Mouse (Mus musculus): ENCODE measurements at regions not wholly inside any gene's neighbourhood (a gene's known extent, or its start where the extent isn't known, plus 50 kb on each side); places are given as distances from the start of the nearest gene placed in this dataset.

DNA sequence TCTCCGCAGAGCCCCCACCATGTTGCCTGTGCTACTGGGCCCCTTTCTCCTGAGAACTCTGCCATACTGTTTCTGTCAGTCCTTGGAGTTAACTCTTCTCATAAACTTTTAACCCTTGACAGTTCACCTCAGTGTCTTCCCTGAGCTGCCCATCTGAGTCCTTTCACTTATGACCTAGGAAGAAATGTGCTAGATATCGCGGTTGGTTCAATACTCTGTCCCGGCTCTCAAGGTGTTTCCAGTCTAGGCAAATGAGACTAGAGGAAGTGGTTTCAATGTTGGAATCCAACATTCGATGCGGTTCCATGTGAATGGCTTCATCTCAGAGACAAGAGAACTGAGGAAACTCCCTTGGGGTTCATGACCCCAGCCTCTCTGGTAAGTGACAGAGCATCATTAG, 176.1 kb downstream of the Clic5 start:
- ATAC-seq (ENCODE audit: low read depth), result no peak
- Histone ChIP-seq H3K9ac (ENCODE audit: low read depth, low read length) (no peak overlapping the region), H3K36me3 (ENCODE audit: control insufficient read depth, insufficient read depth) (no peaks in the 10 kb centered on the region), H3K4me2 (ENCODE audit: low read depth, low read length) (no peak overlapping the region), H3K27me3 (ENCODE audit: control insufficient read depth, insufficient read depth, low read depth, low read length) (no peaks in the 10 kb centered on the region), H3K9me3 (replicated peaks; ENCODE audit: control insufficient read depth, low read length) (no peaks in the 10 kb centered on the region), H3K4me1 (ENCODE audit: control insufficient read depth, low read depth, low read length) (no peaks in the 10 kb centered on the region), H3K4me3 (ENCODE audit: low read depth, low read length) (no peak overlapping the region), H3K27ac (ENCODE audit: low read length) (no peak overlapping the region)
- 75% methylated on average over 6 of the region's 6 CpGs for WGBS (ENCODE audit: insufficient replicate concordance)

DNA sequence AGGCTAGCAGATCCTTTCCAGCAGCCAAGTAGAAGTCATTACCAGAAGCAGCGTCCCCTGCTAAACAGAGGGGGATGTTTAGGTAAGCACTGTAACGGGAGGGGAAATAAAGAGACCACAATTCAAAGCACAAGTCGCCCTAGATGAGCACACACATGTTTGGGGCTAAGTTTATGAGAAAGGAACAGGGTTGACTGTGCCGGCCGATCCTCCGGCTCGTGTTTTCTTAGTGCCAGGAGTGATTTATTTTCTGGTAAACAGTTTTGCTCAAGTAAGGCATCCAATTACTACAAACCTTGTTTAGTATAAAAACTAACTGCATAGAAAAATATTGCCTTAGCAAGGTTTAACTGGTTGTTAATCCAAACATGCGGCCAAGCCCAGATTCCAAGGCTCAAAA, 178.1 kb downstream of the Clic5 start:
- Histone ChIP-seq H3K36me3 (ENCODE audit: control insufficient read depth, insufficient read depth) (no peaks in the 10 kb centered on the region), H3K4me1 (ENCODE audit: control insufficient read depth, low read depth, low read length) (no peaks in the 10 kb centered on the region), H3K4me2 (ENCODE audit: low read depth, low read length) (no peak overlapping the region), H3K27ac (ENCODE audit: low read length) (no peak overlapping the region), H3K27me3 (ENCODE audit: control insufficient read depth, insufficient read depth, low read depth, low read length) (no peaks in the 10 kb centered on the region), H3K9ac (ENCODE audit: low read depth, low read length) (no peak overlapping the region), H3K9me3 (replicated peaks; ENCODE audit: control insufficient read depth, low read length) (no peaks in the 10 kb centered on the region), H3K4me3 (ENCODE audit: low read depth, low read length) (no peak overlapping the region)
- no peak for ATAC-seq (ENCODE audit: low read depth)
- WGBS (ENCODE audit: insufficient replicate concordance), result 56% methylated on average over 8 of the region's 8 CpGs

DNA sequence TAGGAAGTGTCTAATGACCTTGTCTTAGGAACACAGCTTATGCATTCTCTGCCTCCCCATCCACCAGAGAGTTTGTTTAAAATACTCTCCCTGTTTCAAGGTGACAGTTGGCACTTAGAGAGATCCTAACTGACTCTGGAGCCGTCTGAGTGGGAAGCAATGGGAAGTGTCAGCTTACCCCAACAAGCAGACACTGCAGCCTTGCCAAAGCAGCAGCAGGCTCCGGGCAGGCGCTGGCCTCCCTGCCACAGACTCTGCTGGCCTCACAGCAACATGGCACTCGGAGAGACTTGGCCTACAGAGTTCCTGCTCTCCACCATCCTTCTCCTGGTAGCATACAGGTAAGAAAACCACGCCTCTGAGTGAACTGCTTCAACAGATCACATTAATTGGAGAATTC, 179.2 kb downstream of the Clic5 start:
- Histone ChIP-seq H3K4me2 (ENCODE audit: low read depth, low read length) (no peak overlapping the region), H3K4me1 (ENCODE audit: control insufficient read depth, low read depth, low read length) (no peaks in the 10 kb centered on the region), H3K36me3 (ENCODE audit: control insufficient read depth, insufficient read depth) (no peaks in the 10 kb centered on the region), H3K27me3 (ENCODE audit: control insufficient read depth, insufficient read depth, low read depth, low read length) (no peaks in the 10 kb centered on the region), H3K27ac (ENCODE audit: low read length) (no peak overlapping the region), H3K9me3 (replicated peaks; ENCODE audit: control insufficient read depth, low read length) (no peaks in the 10 kb centered on the region), H3K9ac (ENCODE audit: low read depth, low read length) (no peak overlapping the region), H3K4me3 (ENCODE audit: low read depth, low read length) (no peak overlapping the region)
- no peak for ATAC-seq (ENCODE audit: low read depth)
- 35% methylated on average over 5 of the region's 5 CpGs for WGBS (ENCODE audit: insufficient replicate concordance)

DNA sequence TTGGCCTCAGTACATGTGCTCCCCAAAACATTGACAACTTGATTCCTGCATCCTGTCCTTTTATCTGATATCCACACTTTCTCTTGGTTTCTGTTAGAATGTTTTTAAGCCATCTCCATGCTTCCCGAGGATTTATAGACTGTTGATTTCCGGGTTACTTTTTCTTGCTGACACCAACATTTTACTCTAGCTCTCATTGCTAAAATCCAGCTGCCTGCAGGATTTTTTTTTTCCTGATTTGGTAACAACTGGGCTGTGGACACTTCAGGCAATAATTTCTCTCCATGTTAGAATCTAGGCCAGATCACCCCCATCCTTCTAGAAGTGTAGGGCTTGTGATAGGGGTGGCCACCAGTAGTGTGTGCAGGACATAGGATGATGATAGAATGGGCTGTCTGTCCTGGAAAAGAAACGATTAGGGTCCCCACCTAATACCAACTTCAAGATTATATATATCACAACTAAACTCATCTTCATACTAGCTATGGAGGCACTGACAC, 182.6 kb downstream of the Clic5 start:
- ATAC-seq (ENCODE audit: low read depth), result no peak
- Histone ChIP-seq H3K4me3 (ENCODE audit: low read depth, low read length) (no peak overlapping the region), H3K9me3 (replicated peaks; ENCODE audit: control insufficient read depth, low read length) (no peaks in the 10 kb centered on the region), H3K27me3 (ENCODE audit: control insufficient read depth, insufficient read depth, low read depth, low read length) (no peaks in the 10 kb centered on the region), H3K27ac (ENCODE audit: low read length) (no peak overlapping the region), H3K4me2 (ENCODE audit: low read depth, low read length) (no peak overlapping the region), H3K4me1 (ENCODE audit: control insufficient read depth, low read depth, low read length) (no peaks in the 10 kb centered on the region), H3K9ac (ENCODE audit: low read depth, low read length) (no peak overlapping the region), H3K36me3 (ENCODE audit: control insufficient read depth, insufficient read depth) (no peaks in the 10 kb centered on the region)
- 59% methylated on average over 3 of the region's 3 CpGs for WGBS (ENCODE audit: insufficient replicate concordance)

DNA sequence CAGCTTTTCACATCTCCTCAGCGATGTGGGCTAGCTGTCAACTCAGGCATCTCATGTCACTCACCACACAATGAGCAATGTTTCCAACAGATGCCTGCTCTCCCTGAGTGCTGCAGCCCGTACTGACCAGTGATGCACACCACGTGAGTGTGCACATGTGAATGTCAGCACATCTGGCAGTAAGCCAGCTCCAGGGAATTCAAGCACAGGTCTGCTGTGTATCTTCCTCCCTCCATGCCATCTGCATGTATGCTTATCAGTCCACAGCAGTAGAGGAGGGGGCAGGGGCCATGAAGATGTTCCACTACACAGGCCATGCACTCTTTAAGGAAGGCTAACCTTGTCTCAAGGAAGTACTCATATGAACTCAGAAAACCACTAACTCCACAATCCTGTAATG, 183.2 kb downstream of the Clic5 start:
- no peak for ATAC-seq (ENCODE audit: low read depth)
- Histone ChIP-seq H3K27me3 (ENCODE audit: control insufficient read depth, insufficient read depth, low read depth, low read length) (no peaks in the 10 kb centered on the region), H3K4me2 (ENCODE audit: low read depth, low read length) (no peak overlapping the region), H3K27ac (ENCODE audit: low read length) (no peak overlapping the region), H3K9me3 (replicated peaks; ENCODE audit: control insufficient read depth, low read length) (no peaks in the 10 kb centered on the region), H3K4me1 (ENCODE audit: control insufficient read depth, low read depth, low read length) (no peaks in the 10 kb centered on the region), H3K4me3 (ENCODE audit: low read depth, low read length) (no peak overlapping the region), H3K9ac (ENCODE audit: low read depth, low read length) (no peak overlapping the region), H3K36me3 (ENCODE audit: control insufficient read depth, insufficient read depth) (no peaks in the 10 kb centered on the region)
- 34% methylated on average over 3 of the region's 3 CpGs for WGBS (ENCODE audit: insufficient replicate concordance)

DNA sequence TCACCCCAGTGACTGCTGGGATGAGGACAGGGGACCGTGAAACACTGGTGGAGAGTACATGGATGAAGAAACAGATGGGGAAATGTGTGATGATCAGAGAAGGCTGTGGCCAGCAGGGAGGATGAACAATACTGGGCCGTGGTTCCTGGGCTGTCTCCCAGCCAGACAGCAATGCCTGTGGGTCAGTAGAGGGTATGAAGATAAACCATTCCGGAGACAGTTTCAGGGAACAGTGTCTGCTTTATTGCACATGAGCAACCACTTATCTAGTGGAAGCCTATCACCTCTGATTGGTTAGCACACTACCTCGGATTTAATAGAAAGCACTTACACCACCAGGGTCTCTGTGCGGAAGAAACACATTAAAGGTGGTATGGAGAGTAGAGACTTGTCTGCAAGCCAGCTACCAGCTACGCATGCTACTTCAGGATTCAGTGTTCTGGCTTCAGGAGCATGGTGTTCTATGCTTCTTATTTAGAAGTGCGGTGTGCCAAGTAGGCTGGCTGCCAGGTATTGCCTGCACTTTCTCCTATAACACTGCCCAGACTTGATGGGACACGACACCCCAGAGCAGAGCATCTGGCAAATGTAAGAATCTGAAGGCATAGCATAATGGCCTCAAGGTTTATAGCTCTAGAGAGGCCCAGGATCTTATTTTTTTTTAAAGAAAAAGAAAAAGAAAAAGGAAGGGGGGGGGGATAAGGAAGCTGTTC, 185.5 kb downstream of the Clic5 start:
- Histone ChIP-seq H3K4me1 (ENCODE audit: control insufficient read depth, low read depth, low read length) (no peaks in the 10 kb centered on the region), H3K27ac (ENCODE audit: low read length) (no peak overlapping the region), H3K27me3 (ENCODE audit: control insufficient read depth, insufficient read depth, low read depth, low read length) (no peaks in the 10 kb centered on the region), H3K36me3 (ENCODE audit: control insufficient read depth, insufficient read depth) (no peaks in the 10 kb centered on the region), H3K9me3 (replicated peaks; ENCODE audit: control insufficient read depth, low read length) (no peaks in the 10 kb centered on the region), H3K9ac (ENCODE audit: low read depth, low read length) (no peak overlapping the region), H3K4me3 (ENCODE audit: low read depth, low read length) (no peak overlapping the region), H3K4me2 (ENCODE audit: low read depth, low read length) (no peak overlapping the region)
- WGBS (ENCODE audit: insufficient replicate concordance), result 69% methylated on average over 8 of the region's 8 CpGs
- ATAC-seq (ENCODE audit: low read depth), result no peak

DNA sequence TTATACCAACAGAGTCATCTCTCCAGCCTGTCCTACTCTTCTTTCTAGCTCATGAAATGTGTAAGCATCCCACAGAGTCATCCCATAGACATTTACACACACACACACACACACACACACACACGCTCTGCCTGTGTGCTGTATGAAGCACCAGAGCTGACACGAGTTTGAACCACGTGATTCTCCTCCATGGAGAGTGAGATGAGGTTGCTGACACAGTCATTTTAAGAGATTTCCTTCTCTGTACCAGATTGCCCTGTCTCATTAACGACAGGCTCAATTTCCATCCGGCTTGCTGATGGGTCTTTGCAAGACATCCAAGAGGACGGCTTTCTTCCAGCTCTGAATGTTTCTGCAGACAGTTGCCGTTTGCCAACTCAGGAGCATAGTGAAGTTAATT, 190.0 kb downstream of the Clic5 start:
- no peak for ATAC-seq (ENCODE audit: low read depth)
- Histone ChIP-seq H3K9me3 (replicated peaks; ENCODE audit: control insufficient read depth, low read length) (no peaks in the 10 kb centered on the region), H3K27ac (ENCODE audit: low read length) (no peak overlapping the region), H3K36me3 (ENCODE audit: control insufficient read depth, insufficient read depth) (no peaks in the 10 kb centered on the region), H3K4me3 (ENCODE audit: low read depth, low read length) (no peak overlapping the region), H3K4me2 (ENCODE audit: low read depth, low read length) (no peak overlapping the region), H3K27me3 (ENCODE audit: control insufficient read depth, insufficient read depth, low read depth, low read length) (no peaks in the 10 kb centered on the region), H3K9ac (ENCODE audit: low read depth, low read length) (no peak overlapping the region), H3K4me1 (ENCODE audit: control insufficient read depth, low read depth, low read length) (no peaks in the 10 kb centered on the region)
- WGBS (ENCODE audit: insufficient replicate concordance), result 58% methylated on average over 7 of the region's 7 CpGs

DNA sequence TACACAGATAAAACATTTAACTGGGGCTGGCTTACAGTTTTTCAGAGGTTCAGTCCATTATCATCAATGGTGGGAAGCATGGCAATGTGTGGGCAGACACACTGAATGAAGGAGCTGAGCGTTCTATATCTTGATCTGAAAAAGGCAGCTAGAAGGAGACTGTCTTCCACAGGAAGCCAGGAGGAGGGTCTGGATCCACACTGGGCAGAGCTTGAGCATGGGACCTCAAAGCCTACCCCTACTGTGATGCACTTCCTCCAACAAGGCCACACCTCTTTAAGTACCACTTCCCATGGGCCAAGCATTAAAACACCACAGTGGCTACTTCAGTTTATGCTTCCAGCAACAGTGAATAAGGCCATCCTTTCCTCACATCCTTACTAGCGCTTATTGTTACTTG, 200.5 kb downstream of the Clic5 start:
- Histone ChIP-seq H3K27ac (ENCODE audit: low read length) (no peak overlapping the region), H3K27me3 (ENCODE audit: control insufficient read depth, insufficient read depth, low read depth, low read length) (no peaks in the 10 kb centered on the region), H3K4me3 (ENCODE audit: low read depth, low read length) (no peak overlapping the region), H3K9ac (ENCODE audit: low read depth, low read length) (no peak overlapping the region), H3K36me3 (ENCODE audit: control insufficient read depth, insufficient read depth) (no peaks in the 10 kb centered on the region), H3K4me1 (ENCODE audit: control insufficient read depth, low read depth, low read length) (no peaks in the 10 kb centered on the region), H3K4me2 (ENCODE audit: low read depth, low read length) (no peak overlapping the region), H3K9me3 (replicated peaks; ENCODE audit: control insufficient read depth, low read length) (no peaks in the 10 kb centered on the region)
- no peak for ATAC-seq (ENCODE audit: low read depth)
- WGBS (ENCODE audit: insufficient replicate concordance), result 66% methylated on average over 2 of the region's 2 CpGs

DNA sequence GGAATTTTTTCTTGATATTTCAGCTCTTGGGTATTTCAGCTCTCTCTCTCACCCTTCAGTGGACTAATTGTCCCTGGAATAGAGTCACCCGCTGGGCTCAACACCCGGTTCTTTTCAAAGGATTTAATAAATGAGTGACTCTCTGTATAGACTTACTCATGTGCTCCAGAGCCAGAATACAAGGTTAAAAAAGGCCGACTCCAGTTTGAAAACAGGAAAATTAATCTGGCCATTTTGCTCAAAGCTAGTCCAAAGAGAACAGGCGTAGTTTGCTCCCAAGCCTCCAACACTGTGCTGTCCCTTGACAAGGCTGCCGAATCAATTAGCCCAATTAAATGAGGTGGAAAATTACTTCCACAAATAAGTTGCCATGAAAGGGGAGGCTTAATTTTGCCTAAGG, 209.4 kb downstream of the Clic5 start:
- H3K4me2 ChIP-seq (ENCODE audit: low read depth, low read length), result no peak overlapping the region
- no peaks in the 10 kb centered on the region for H3K36me3 ChIP-seq (ENCODE audit: control insufficient read depth, insufficient read depth)
- H3K4me3 ChIP-seq (ENCODE audit: low read depth, low read length), result no peak overlapping the region
- no peaks in the 10 kb centered on the region for H3K4me1 ChIP-seq (ENCODE audit: control insufficient read depth, low read depth, low read length)
- H3K27me3 ChIP-seq (ENCODE audit: control insufficient read depth, insufficient read depth, low read depth, low read length), result no peaks in the 10 kb centered on the region
- H3K27ac ChIP-seq (ENCODE audit: low read length), result no peak overlapping the region
- no peaks in the 10 kb centered on the region for H3K9me3 ChIP-seq (replicated peaks; ENCODE audit: control insufficient read depth, low read length)
- 66% methylated on average over 5 of the region's 5 CpGs for WGBS (ENCODE audit: insufficient replicate concordance)
- no peak overlapping the region for H3K9ac ChIP-seq (ENCODE audit: low read depth, low read length)
- ATAC-seq (ENCODE audit: low read depth), result no peak
